Mouse (Mus musculus): ENCODE results near the gene Mon2.

Mon2 gene

DNA sequence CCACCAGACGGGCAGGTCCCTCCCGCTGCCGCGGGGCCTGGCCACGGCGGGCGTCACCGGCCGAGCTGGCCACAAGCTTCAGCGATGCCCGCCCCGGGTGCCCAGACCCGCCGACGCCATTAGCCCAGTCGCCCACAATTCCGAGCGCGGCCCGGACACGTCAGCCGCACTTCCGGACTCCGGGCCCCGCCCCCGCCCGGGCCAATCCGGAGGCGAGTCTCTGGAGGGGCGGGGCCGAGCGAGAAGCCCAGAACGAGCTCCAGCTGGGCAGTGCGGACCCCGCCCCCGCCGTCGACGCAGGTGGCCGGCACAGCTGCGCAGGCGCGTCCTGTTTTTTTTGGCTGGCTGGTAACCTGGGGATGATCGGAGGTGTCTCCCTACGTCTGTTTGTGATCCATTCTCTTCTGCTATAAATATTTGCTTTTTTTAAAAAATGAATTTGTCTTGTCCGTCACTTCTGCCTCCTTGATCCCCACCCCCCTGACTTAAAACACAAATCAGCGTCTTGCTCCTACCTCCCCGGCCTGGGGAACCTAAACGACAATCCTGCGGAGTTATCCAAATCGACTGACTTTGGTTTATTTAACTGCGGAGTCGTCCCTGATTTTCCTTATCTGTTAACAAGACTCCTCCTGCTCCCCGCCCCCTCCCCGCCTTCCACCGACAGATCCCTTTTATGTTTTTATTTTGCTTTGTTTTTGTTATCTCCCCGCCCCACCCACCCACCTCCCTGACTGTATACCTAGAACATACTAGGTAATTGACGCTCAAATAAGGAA, at the start of gene Mon2:
TSS of gene Mon2 (minus strand) at position 261 of the 779 bp plus-strand sequence.
- peak; percentile 91 to 95 for DNase-seq (ENCODE audit: low spot score in 2 of 2)

GRCm38 (mm10) chr10:123120666-123121392, 44.5 kb upstream of the Mon2 start:
- no peak for DNase-seq (ENCODE audit: low spot score in 2 of 2)

DNA sequence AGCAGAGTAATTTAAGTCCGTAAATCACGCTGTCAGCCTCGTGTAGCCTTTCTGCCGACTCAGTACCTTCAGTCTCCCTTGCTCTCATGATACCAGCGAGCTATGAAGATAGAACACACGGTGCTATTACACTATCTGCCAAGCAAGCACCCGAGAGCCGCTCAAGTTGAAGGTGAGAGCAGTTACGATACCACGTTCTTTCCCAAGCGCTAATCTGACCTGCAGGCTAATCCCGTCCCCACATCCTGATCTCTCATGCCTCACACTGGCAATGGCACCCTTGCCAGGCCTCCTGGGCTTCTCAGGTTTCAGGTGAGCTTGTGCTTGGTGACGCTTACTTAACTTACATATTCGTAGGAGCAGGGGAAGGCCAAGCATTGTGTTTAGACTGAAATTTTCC, 40.6 kb upstream of the Mon2 start:
- DNase-seq (ENCODE audit: low spot score in 2 of 2): no peak

GRCm38 (mm10) chr10:123113466-123113865, 37.2 kb upstream of the Mon2 start:
- DNase-seq (ENCODE audit: low spot score in 2 of 2): no peak

DNA sequence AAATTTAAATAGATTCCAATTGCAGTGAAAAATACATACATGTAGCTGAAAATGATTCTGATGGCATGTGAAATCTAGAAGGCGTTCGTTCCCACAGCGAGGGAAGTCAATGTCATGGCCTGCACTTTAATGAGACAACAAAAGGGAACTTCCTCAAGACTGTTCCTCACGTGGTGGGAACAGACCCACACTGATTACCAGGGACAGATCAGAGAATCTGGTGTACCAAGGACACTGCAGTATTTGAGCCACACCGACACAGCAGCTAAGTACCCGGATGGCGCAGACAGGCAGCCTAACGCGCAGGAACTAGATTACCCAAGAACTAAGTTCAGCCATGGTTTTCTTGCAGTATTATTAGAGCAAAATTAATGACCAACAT, 36.5 kb upstream of the Mon2 start:
- no peak for DNase-seq (ENCODE audit: low spot score in 2 of 2)

DNA sequence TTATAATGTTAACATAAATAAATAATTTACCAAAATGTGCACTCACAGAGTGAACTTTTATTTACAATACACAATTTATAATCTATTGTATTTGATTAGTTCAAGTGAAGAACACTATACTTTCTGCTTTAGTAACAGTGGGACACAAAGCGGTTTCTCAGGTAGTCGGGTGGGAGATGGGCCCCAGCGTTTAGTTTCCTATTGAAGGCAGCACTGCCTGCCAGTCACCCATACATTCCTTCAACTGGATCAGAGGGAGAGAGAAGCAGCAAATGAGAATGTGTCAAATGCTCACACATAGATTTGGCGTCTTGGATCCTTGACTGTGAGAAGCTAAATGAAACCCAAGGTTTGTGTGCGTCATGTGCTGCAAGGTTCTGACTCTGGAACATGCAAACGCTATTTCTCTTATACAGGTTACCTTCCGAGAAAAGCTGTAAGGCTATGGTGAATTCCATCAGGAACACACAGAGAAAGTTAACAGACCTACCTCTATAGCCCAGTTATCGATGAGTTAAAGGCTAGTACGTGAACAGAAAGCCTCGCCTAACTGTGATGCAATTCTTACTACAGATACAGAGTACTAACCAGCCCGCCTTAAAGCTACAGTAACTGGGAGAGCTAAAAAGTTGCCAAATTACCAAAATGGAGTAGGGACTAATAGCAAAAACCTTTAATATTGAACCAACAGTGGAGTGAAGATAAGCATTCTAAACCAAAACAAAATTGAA, 35.9 kb upstream of the Mon2 start:
- DNase-seq (ENCODE audit: low spot score in 2 of 2): no peak

GRCm38 (mm10) chr10:123110548-123110947, 34.2 kb upstream of the Mon2 start:
- DNase-seq (ENCODE audit: low spot score in 2 of 2): no peak

GRCm38 (mm10) chr10:123108527-123108926, 32.2 kb upstream of the Mon2 start:
- DNase-seq (ENCODE audit: low spot score in 2 of 2): no peak

GRCm38 (mm10) chr10:123108121-123108520, 31.8 kb upstream of the Mon2 start:
- DNase-seq (ENCODE audit: low spot score in 2 of 2): no peak

GRCm38 (mm10) chr10:123101303-123101702, 25.0 kb upstream of the Mon2 start:
- no peak for DNase-seq (ENCODE audit: low spot score in 2 of 2)

GRCm38 (mm10) chr10:123100584-123100983, 24.3 kb upstream of the Mon2 start:
- DNase-seq (ENCODE audit: low spot score in 2 of 2): no peak

- no peak for DNase-seq (ENCODE audit: low spot score in 2 of 2)
Observed at GRCm38 (mm10) chr10:123094504-123094903, 18.2 kb upstream of the Mon2 start.

DNA sequence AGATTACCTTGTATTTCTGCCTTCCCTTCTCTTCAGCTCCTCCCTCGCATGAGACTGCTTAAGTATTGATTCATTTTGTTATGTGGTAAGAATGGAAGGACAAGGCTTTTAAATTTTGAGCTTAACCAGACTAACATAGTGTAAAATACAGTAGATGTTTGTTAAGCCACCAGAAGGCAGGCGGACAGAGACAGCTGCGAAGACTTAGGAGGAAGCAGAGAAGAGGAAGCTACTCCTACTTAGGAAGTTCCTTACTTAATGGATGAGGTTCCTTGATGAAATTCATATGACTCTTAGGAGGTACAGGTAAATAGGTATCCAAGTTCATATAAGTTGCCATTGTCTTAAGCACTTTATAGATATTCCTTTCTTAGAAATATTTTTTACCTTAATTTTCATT, 16.3 kb upstream of the Mon2 start:
- no peak for DNase-seq (ENCODE audit: low spot score in 2 of 2)

DNA sequence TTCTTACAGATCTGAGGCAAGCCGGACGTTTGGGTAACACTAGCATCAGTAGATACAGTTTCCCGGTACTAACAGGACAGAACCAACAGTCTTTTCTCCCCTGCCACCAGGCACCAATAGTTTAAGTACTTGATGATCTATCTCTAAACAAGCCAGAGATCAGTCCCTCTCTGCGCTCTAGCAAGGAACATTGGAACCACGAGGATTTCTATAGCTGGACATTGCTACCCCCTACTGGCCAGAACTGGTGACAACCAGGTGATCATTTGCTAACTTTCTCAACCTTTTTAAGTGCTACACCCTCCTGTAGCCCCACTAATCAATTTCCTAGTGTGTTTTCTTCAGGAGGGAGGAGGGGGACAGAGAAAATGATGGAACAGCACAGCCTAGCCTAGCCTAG, 15.4 kb upstream of the Mon2 start:
- peak; percentile 21 to 37 for DNase-seq (ENCODE audit: low spot score in 2 of 2)

GRCm38 (mm10) chr10:123089425-123089930, 13.2 kb upstream of the Mon2 start:
- DNase-seq (ENCODE audit: low spot score in 2 of 2): no peak

GRCm38 (mm10) chr10:123086847-123087246, 10.5 kb upstream of the Mon2 start:
- no peak for DNase-seq (ENCODE audit: low spot score in 2 of 2)

- no peak for DNase-seq (ENCODE audit: low spot score in 2 of 2)
Observed at GRCm38 (mm10) chr10:123084900-123085641, 8.8 kb upstream of the Mon2 start.

DNA sequence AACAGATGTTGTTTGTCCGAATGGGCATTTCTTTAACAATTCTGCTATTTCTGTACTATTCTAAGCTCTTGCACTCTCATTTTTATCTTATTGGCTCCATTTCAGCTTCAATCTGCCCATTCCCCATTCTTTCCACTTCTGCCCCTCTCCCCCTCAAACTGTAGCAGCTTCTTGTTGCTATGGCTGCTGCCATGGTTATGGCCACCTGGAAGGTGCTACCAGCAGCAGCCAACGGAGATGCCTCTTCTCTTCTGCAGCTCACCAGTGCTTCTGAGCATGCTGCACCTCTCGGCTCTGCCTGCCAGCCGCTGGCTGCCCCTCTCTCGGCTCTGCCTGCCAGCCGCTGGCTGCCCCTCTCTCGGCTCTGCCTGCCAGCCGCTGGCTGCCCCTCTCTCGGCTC, 8.0 kb upstream of the Mon2 start:
- DNase-seq (ENCODE audit: low spot score in 2 of 2): no peak

GRCm38 (mm10) chr10:123075751-123076242, 508 bp downstream of the Mon2 start:
- no peak for DNase-seq (ENCODE audit: low spot score in 2 of 2)

DNA sequence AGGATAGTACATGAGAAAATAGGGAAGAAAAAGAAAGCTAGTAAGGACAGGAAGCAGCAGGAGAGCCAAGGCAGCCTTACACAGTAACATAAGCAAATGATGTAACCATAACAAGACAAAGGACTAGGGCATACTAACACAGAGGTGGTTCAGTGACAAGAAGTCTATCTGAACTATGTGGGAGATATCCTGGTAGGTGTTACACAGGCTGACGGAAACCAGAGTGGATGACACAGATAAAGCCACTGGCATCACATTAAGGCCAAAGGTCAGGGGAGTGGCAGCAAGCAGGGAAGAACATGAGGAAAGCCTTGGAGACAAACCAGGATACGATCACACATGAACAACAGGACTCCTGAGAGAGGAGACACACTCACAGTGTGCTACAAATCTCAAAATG, 4.3 kb downstream of the Mon2 start:
- DNase-seq (ENCODE audit: low spot score in 2 of 2): no peak

DNA sequence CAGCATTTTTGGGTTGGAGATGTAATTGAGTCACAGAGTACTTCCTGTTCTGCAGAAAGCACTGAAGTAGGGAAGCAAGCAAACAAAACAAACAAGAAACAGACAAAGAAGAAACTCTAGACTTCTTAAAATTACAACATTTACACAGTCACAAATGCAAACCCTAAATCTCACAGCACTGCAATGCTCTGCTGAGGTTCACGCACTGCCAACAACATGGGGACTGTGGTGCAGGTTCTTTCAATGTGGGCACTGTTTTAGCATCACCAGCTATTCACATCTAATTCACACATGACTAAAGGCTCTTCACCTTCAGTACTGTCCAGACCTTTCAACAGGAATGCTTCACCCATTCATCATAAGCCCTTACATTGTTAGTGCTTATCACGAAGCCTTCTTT, 13.3 kb downstream of the Mon2 start:
- DNase-seq (ENCODE audit: low spot score in 2 of 2): no peak

GRCm38 (mm10) chr10:123060831-123061230, 15.5 kb downstream of the Mon2 start:
- DNase-seq (ENCODE audit: low spot score in 2 of 2): no peak

Data from natural killer cell, adult 2 months (primary cell).